In the genomic region with DNA sequence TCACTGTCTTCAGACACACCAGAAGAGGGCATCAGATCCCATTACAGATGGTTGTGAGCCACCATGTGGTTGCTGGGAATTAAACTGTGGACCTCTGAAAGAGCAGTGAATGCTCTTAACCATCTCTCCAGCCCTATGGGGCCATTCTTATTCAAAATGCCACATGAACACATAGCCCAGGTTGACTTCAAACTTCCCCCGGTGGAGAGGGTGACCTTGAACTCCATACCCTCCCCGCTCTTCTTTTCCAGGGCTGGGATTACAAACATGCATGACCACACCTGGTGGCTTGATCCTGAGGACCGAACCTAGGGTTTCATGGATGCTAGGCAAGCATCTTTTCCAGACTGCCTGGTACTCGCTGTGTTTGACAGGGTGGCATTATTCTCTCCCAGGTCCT, we compare ENCODE assay signal across 32 mouse cellular contexts.
"Had no signal": no experiment of that assay in that cellular context is flagged by ENCODE, and none has a peak within 500 bp of the region (broad histone marks: within the 10 kb centered on the region; RNA-seq: fewer than 3 reads in every experiment).

No protein-coding gene starts in this region.

- H3K36me3 ChIP-seq: limb, embryonic 10.5 days; limb, embryonic 12.5 days; limb, embryonic 13.5 days; limb, embryonic 15.5 days; liver, embryonic 12.5 days; liver, embryonic 13.5 days; liver, embryonic 15.5 days; lung, embryonic 15.5 days; midbrain, embryonic 10.5 days; midbrain, embryonic 12.5 days; midbrain, embryonic 13.5 days; midbrain, embryonic 15.5 days; neural tube, embryonic 12.5 days had no signal

- H3K4me1 ChIP-seq: limb, embryonic 10.5 days; limb, embryonic 12.5 days; limb, embryonic 13.5 days; limb, embryonic 15.5 days; liver, embryonic 13.5 days; liver, embryonic 15.5 days; lung, embryonic 15.5 days; midbrain, embryonic 12.5 days; midbrain, embryonic 13.5 days; midbrain, embryonic 15.5 days; neural tube, embryonic 12.5 days had no signal

- H3K4me3 ChIP-seq: limb, embryonic 10.5 days; limb, embryonic 12.5 days; limb, embryonic 13.5 days; limb, embryonic 15.5 days; liver, embryonic 12.5 days; liver, embryonic 13.5 days; liver, embryonic 15.5 days; lung, embryonic 15.5 days; megakaryocyte, embryonic 14.5 days; midbrain, embryonic 10.5 days; midbrain, embryonic 12.5 days; midbrain, embryonic 13.5 days; midbrain, embryonic 15.5 days; myocyte; neural tube, embryonic 12.5 days had no signal

- H3K4me2 ChIP-seq: limb, embryonic 12.5 days; limb, embryonic 13.5 days; limb, embryonic 15.5 days; liver, embryonic 11.5 days; liver, embryonic 12.5 days; liver, embryonic 13.5 days; liver, embryonic 15.5 days; lung, embryonic 14.5 days; lung, embryonic 15.5 days; midbrain, embryonic 11.5 days; midbrain, embryonic 12.5 days; midbrain, embryonic 13.5 days; midbrain, embryonic 15.5 days; neural tube, embryonic 12.5 days had no signal

- H3K9ac ChIP-seq: limb, embryonic 12.5 days; limb, embryonic 13.5 days; limb, embryonic 15.5 days; liver, embryonic 12.5 days; liver, embryonic 13.5 days; liver, embryonic 14.5 days; liver, embryonic 15.5 days; liver, postnatal 0 days; lung, embryonic 14.5 days; lung, embryonic 15.5 days; midbrain, embryonic 12.5 days; midbrain, embryonic 13.5 days; midbrain, embryonic 15.5 days; neural tube, embryonic 12.5 days had no signal

- ATAC-seq: liver, embryonic 12.5 days; liver, postnatal 0 days; lung, postnatal 0 days; midbrain, embryonic 13.5 days; midbrain, embryonic 15.5 days; midbrain, embryonic 16.5 days had no signal

- H3K9me3 ChIP-seq: limb, embryonic 10.5 days; limb, embryonic 12.5 days; limb, embryonic 13.5 days; limb, embryonic 15.5 days; liver, embryonic 12.5 days; liver, embryonic 13.5 days; liver, embryonic 15.5 days; lung, embryonic 15.5 days; midbrain, embryonic 10.5 days; midbrain, embryonic 12.5 days; midbrain, embryonic 13.5 days; midbrain, embryonic 15.5 days; neural tube, embryonic 12.5 days had no signal

- DNase-seq: left cerebral cortex, postnatal 4 days; liver; liver, embryonic 13.5 days; liver, postnatal 0 days; lung, adult 18-20 months; lung, adult 2 months; lung, embryonic 14.5 days; lung, postnatal 10 days; lung, postnatal 14 days; lung, postnatal 36 days; lung, postnatal 4 days; midbrain, embryonic 14.5 days had no signal

- H3K27ac ChIP-seq: limb, embryonic 10.5 days; limb, embryonic 12.5 days; limb, embryonic 13.5 days; limb, embryonic 15.5 days; liver, embryonic 12.5 days; liver, embryonic 13.5 days; liver, embryonic 14.5 days; liver, embryonic 15.5 days; lung, embryonic 15.5 days; macrophage; midbrain, embryonic 10.5 days; midbrain, embryonic 12.5 days; midbrain, embryonic 13.5 days; midbrain, embryonic 15.5 days; neural tube, embryonic 12.5 days had no signal

- H3K27me3 ChIP-seq: limb, embryonic 12.5 days; limb, embryonic 13.5 days; limb, embryonic 15.5 days; liver, embryonic 13.5 days; liver, embryonic 15.5 days; lung, embryonic 15.5 days; midbrain, embryonic 12.5 days; midbrain, embryonic 13.5 days; midbrain, embryonic 15.5 days; neural tube, embryonic 12.5 days had no signal
